Mouse (Mus musculus): ENCODE results near the gene Ccdc15. TPM values are rescaled to one million over a fixed set of nuclear protein-coding genes. Genes with fewer than 3 reads are reported as not detected.

Gene Ccdc15
- total RNA-seq, 1 experiment, result 6.7 TPM

- H3K27ac ChIP-seq (ENCODE audit: insufficient read depth, low read depth, low read length, poor library complexity, severe bottlenecking), result no peak overlapping the region
- H3K9ac ChIP-seq (ENCODE audit: insufficient read depth, low read depth, low read length, poor library complexity, severe bottlenecking), result no peak overlapping the region
- peaks cover 0 to 9% of the 10 kb centered on the region in 2 experiments; a peak in 1 of 4 replicates for H3K4me1 ChIP-seq (ENCODE audit: control insufficient read depth in 2 of 2, insufficient read depth in 2 of 2, low read length in 2 of 2, poor library complexity in 1 of 2)
- no peaks in the 10 kb centered on the region for H3K36me3 ChIP-seq (ENCODE audit: control insufficient read depth, insufficient read depth, low read length, poor library complexity, severe bottlenecking)
- no peak overlapping the region for H3K4me3 ChIP-seq (ENCODE audit: insufficient read depth in 1 of 2, low read depth in 1 of 2, low read length in 2 of 2, poor library complexity in 1 of 2, severe bottlenecking in 1 of 2)
- no peak for DNase-seq (ENCODE audit: low read depth, low spot score)
- in situ Hi-C loops (cut with MboI; ENCODE audit: low sequenced_read_pairs in 2 of 2, unreplicated experiment in 2 of 2), result no loop called here
- TF ChIP-seq CHD2 (IDR thresholded peaks at IDR 0.05; ENCODE audit: low read depth, low read length), result no peak
- no peak for TF ChIP-seq HCFC1 (IDR thresholded peaks at IDR 0.05; ENCODE audit: borderline replicate concordance, insufficient read depth, low read length)
- TF ChIP-seq ZNF384 (IDR thresholded peaks at IDR 0.05; ENCODE audit: low read depth, low read length), result no peak
- no peak for TF ChIP-seq MAFK (IDR thresholded peaks at IDR 0.05; ENCODE audit: insufficient read depth, low read depth, low read length)
- no peak for TF ChIP-seq ZC3H11A (IDR thresholded peaks at IDR 0.05; ENCODE audit: borderline replicate concordance, low read depth, low read length)
- no peaks in the 10 kb centered on the region for H3K9me3 ChIP-seq (ENCODE audit: control insufficient read depth, insufficient read depth, low read depth, low read length)
Measured at GRCm38 (mm10) chr9:37245810-37246209, 102.4 kb downstream of the Ccdc15 start.

DNA sequence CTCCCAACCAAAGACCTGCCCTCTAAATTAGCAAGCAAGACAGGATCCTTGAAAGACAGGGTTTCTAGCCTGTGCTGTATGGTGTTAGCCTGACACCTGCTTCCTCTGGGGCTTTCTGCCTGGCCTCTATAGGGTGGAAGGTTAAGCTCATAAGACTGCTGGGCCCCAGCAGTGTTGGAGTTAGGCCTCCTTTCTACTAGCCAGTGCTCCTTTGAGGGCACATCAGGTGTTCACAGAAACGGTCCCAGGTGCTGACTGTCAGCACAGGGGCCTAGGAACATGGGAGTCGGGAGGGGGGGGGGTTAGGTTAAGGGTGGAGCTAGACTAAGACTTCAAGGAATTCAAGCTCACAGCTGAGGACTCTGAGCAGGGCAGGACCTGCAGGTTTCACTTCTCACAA, 102.8 kb downstream of the Ccdc15 start:
- no peak for DNase-seq (ENCODE audit: low read depth, low spot score)
- Histone ChIP-seq H3K9me3 (ENCODE audit: control insufficient read depth, insufficient read depth, low read depth, low read length) (no peaks in the 10 kb centered on the region), H3K9ac (ENCODE audit: insufficient read depth, low read depth, low read length, poor library complexity, severe bottlenecking) (no peak overlapping the region), H3K4me3 (ENCODE audit: insufficient read depth in 1 of 2, low read depth in 1 of 2, low read length in 2 of 2, poor library complexity in 1 of 2, severe bottlenecking in 1 of 2) (no peak overlapping the region), H3K27ac (ENCODE audit: insufficient read depth, low read depth, low read length, poor library complexity, severe bottlenecking) (no peak overlapping the region), H3K4me1 (ENCODE audit: control insufficient read depth in 2 of 2, insufficient read depth in 2 of 2, low read length in 2 of 2, poor library complexity in 1 of 2) (peaks cover 0 to 9% of the 10 kb centered on the region in 2 experiments; a peak in 1 of 4 replicates), H3K36me3 (ENCODE audit: control insufficient read depth, insufficient read depth, low read length, poor library complexity, severe bottlenecking) (no peaks in the 10 kb centered on the region)
- in situ Hi-C loops (cut with MboI; ENCODE audit: low sequenced_read_pairs in 2 of 2, unreplicated experiment in 2 of 2), result no loop called here
- TF ChIP-seq HCFC1 (IDR thresholded peaks at IDR 0.05; ENCODE audit: borderline replicate concordance, insufficient read depth, low read length), result no peak
- no peak for TF ChIP-seq ZC3H11A (IDR thresholded peaks at IDR 0.05; ENCODE audit: borderline replicate concordance, low read depth, low read length)
- no peak for TF ChIP-seq MAFK (IDR thresholded peaks at IDR 0.05; ENCODE audit: insufficient read depth, low read depth, low read length)
- TF ChIP-seq ZNF384 (IDR thresholded peaks at IDR 0.05; ENCODE audit: low read depth, low read length), result no peak
- no peak for TF ChIP-seq CHD2 (IDR thresholded peaks at IDR 0.05; ENCODE audit: low read depth, low read length)

GRCm38 (mm10) chr9:37244600-37244999, 103.6 kb downstream of the Ccdc15 start:
- no peak overlapping the region for H3K9ac ChIP-seq (ENCODE audit: insufficient read depth, low read depth, low read length, poor library complexity, severe bottlenecking)
- no peaks in the 10 kb centered on the region for H3K36me3 ChIP-seq (ENCODE audit: control insufficient read depth, insufficient read depth, low read length, poor library complexity, severe bottlenecking)
- no peak overlapping the region for H3K4me3 ChIP-seq (ENCODE audit: insufficient read depth in 1 of 2, low read depth in 1 of 2, low read length in 2 of 2, poor library complexity in 1 of 2, severe bottlenecking in 1 of 2)
- H3K27ac ChIP-seq (ENCODE audit: insufficient read depth, low read depth, low read length, poor library complexity, severe bottlenecking), result no peak overlapping the region
- DNase-seq (ENCODE audit: low read depth, low spot score), result no peak
- H3K9me3 ChIP-seq (ENCODE audit: control insufficient read depth, insufficient read depth, low read depth, low read length), result no peaks in the 10 kb centered on the region
- peaks cover 0 to 9% of the 10 kb centered on the region in 2 experiments; a peak in 1 of 4 replicates for H3K4me1 ChIP-seq (ENCODE audit: control insufficient read depth in 2 of 2, insufficient read depth in 2 of 2, low read length in 2 of 2, poor library complexity in 1 of 2)
- TF ChIP-seq HCFC1 (IDR thresholded peaks at IDR 0.05; ENCODE audit: borderline replicate concordance, insufficient read depth, low read length) (no peak), ZNF384 (IDR thresholded peaks at IDR 0.05; ENCODE audit: low read depth, low read length) (no peak), ZC3H11A (IDR thresholded peaks at IDR 0.05; ENCODE audit: borderline replicate concordance, low read depth, low read length) (no peak), CHD2 (IDR thresholded peaks at IDR 0.05; ENCODE audit: low read depth, low read length) (no peak)
- in situ Hi-C loops (cut with MboI; ENCODE audit: low sequenced_read_pairs in 2 of 2, unreplicated experiment in 2 of 2), result no loop called here

- Histone ChIP-seq H3K36me3 (ENCODE audit: control insufficient read depth, insufficient read depth, low read length, poor library complexity, severe bottlenecking) (no peaks in the 10 kb centered on the region), H3K4me1 (ENCODE audit: control insufficient read depth in 2 of 2, insufficient read depth in 2 of 2, low read length in 2 of 2, poor library complexity in 1 of 2) (peaks cover 0 to 4% of the 10 kb centered on the region in 2 experiments; a peak in 1 of 4 replicates), H3K9ac (ENCODE audit: insufficient read depth, low read depth, low read length, poor library complexity, severe bottlenecking) (no peak overlapping the region), H3K9me3 (ENCODE audit: control insufficient read depth, insufficient read depth, low read depth, low read length) (no peaks in the 10 kb centered on the region), H3K4me3 (ENCODE audit: insufficient read depth in 1 of 2, low read depth in 1 of 2, low read length in 2 of 2, poor library complexity in 1 of 2, severe bottlenecking in 1 of 2) (no peak overlapping the region), H3K27ac (ENCODE audit: insufficient read depth, low read depth, low read length, poor library complexity, severe bottlenecking) (no peak overlapping the region)
- no peak for TF ChIP-seq ZNF384 (IDR thresholded peaks at IDR 0.05; ENCODE audit: low read depth, low read length)
- TF ChIP-seq MAFK (IDR thresholded peaks at IDR 0.05; ENCODE audit: insufficient read depth, low read depth, low read length), result no peak
- TF ChIP-seq HCFC1 (IDR thresholded peaks at IDR 0.05; ENCODE audit: borderline replicate concordance, insufficient read depth, low read length), result no peak
- TF ChIP-seq ZC3H11A (IDR thresholded peaks at IDR 0.05; ENCODE audit: borderline replicate concordance, low read depth, low read length), result no peak
- no peak for TF ChIP-seq CHD2 (IDR thresholded peaks at IDR 0.05; ENCODE audit: low read depth, low read length)
- in situ Hi-C loops (cut with MboI; ENCODE audit: low sequenced_read_pairs in 2 of 2, unreplicated experiment in 2 of 2), result no loop called here
- DNase-seq (ENCODE audit: low read depth, low spot score), result no peak
Measured at GRCm38 (mm10) chr9:37242764-37243163, 105.5 kb downstream of the Ccdc15 start.
